Mouse (Mus musculus) midbrain, embryonic 14.5 days (tissue): ENCODE data around the gene Nrp1. TPM values are rescaled to one million over a fixed set of nuclear protein-coding genes. Genes with fewer than 3 reads are reported as not detected.

Experiments
- ATAC-seq: fragments of 200-750 bp; cut with Nextera tagmentation; 2 replicates; pipeline ENCODE4 v1.8.0; 2017; ENCODE audit warnings: moderate number of reproducible peaks, moderate library complexity; ENCODE audit not compliant: low FRiP score, low TSS enrichment
- DNase-seq: peaks from one replicate; pipeline ENCODE4 v3.0.0-alpha.2; 2015
- H3K27ac ChIP-seq: fragments of 300-500 bp; sonication (generic); replicated peaks from 2 replicates; pipeline ENCODE4 v1.5.1; 2014; ENCODE audit warnings: mild to moderate bottlenecking, low read depth, low read length, moderate library complexity
- H3K27me3 ChIP-seq: fragments of 300-500 bp; sonication (generic); 2 replicates; pipeline ENCODE4 v1.6.1; 2014; ENCODE audit warnings: low read length, control low read depth, mixed read lengths; ENCODE audit not compliant: control insufficient read depth, insufficient read depth
- H3K36me3 ChIP-seq: fragments of 300-500 bp; sonication (generic); 2 replicates; pipeline ENCODE4 v1.6.1; 2014; ENCODE audit warnings: low read length, control low read depth; ENCODE audit not compliant: control insufficient read depth, insufficient read depth
- H3K4me1 ChIP-seq: fragments of 300-500 bp; sonication (generic); 2 replicates; pipeline ENCODE4 v1.6.1; 2014; ENCODE audit warnings: mild to moderate bottlenecking, antibody characterized with exemption, low read length, control low read depth; ENCODE audit not compliant: control insufficient read depth, insufficient read depth
- H3K4me2 ChIP-seq: fragments of 300-500 bp; sonication (generic); 2 replicates; pipeline ENCODE4 v1.6.1; 2014; ENCODE audit warnings: mild to moderate bottlenecking, low read length, moderate library complexity
- H3K4me3 ChIP-seq: fragments of 300-500 bp; sonication (generic); replicated peaks from 2 replicates; pipeline ENCODE4 v1.5.1; 2014; ENCODE audit warnings: low read depth, low read length
- H3K9ac ChIP-seq: fragments of 300-500 bp; sonication (generic); replicated peaks from 2 replicates; pipeline ENCODE4 v1.6.1; 2014; ENCODE audit warnings: mild to moderate bottlenecking, low read length, moderate library complexity
- H3K9me3 ChIP-seq: fragments of 300-500 bp; sonication (generic); 2 replicates; pipeline ENCODE4 v1.6.1; 2016; ENCODE audit warnings: low read length, control low read depth, mixed read lengths; ENCODE audit not compliant: control insufficient read depth
- WGBS: fragments of 180-500 bp; shearing (Covaris S2); extraction: QIAGEN DNeasy Blood & Tissue Kit; methylation state at CpG from one replicate; pipeline ENCODE4 v1.1.7; 2014; 5-methylcytosine and 5-hydroxymethylcytosine counted together
- polyA plus RNA-seq: library from polyadenylated mRNA; unstranded; fragments of >200 nt; fragmentation: Nextera tagmentation; extraction: Ambion mirVana; gene quantifications from 2 replicates; pipeline ENCODE4 v1.2.1, GENCODE M21; 2014

Nrp1 gene
- polyA plus RNA-seq, 1 experiment from 2014 or later = 61.7 TPM

DNA sequence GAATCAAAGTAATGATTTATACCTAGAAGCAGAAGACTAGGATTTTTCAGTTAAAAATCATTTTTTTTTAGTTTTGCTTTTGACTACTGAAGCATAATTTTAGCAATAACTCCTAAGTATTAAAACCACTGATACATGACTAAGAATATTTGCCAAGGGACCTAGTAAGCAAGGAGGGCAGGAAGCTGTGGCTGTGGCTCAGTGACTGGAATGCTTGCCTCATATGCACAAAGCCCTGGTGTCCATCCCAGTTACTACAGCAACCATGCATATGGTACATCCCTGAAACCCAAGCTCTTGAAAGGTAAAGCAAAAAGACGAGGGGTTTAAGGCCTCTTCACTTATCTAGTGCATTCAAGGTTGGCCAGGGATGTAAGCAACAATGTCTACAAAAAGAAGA, 101.3 kb downstream of the Nrp1 start:
- no peak for ATAC-seq
- peaks cover 17% of the 10 kb centered on the region; the same call in 1 of the 2 replicates for H3K36me3 ChIP-seq
- no peak overlapping the region for H3K4me2 ChIP-seq
- DNase-seq = no peak
- H3K27ac ChIP-seq = no peak overlapping the region
- H3K4me1 ChIP-seq = no peaks in the 10 kb centered on the region
- no peaks in the 10 kb centered on the region for H3K9me3 ChIP-seq
- H3K9ac ChIP-seq = no peak overlapping the region
- no peaks in the 10 kb centered on the region for H3K27me3 ChIP-seq
- 59% methylated on average over 1 of the region's 1 CpGs for WGBS
- H3K4me3 ChIP-seq = no peak overlapping the region

DNA sequence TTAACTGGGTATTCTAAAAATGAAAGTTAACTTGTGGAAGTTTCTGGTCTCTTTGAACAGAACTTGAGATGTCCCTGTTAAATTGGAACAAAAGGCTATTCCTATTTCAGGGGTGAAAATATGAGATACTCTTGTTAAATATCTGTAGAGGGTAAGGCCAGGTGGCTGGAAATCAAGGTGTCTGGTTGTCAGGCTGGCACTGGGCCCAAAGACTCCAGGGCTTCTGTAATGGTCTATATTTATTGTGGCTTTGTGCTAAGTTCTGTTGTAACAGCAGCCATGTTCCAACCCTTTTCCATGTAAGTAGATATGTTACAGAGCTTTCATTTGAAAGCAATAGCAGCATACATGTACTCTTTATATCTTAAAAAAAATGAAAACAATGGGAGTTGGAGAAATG, 103.3 kb downstream of the Nrp1 start:
- Histone ChIP-seq H3K27me3 (no peaks in the 10 kb centered on the region), H3K4me2 (no peak overlapping the region), H3K4me1 (no peaks in the 10 kb centered on the region), H3K27ac (no peak overlapping the region), H3K36me3 (peaks cover 17% of the 10 kb centered on the region; the same call in 1 of the 2 replicates), H3K4me3 (no peak overlapping the region), H3K9ac (no peak overlapping the region), H3K9me3 (no peaks in the 10 kb centered on the region)
- ATAC-seq (no peak), DNase-seq (no peak)

GRCm38 (mm10) chr8:128463162-128463561, 104.8 kb downstream of the Nrp1 start:
- Histone ChIP-seq H3K9me3 (no peaks in the 10 kb centered on the region), H3K36me3 (peaks cover 17% of the 10 kb centered on the region; the same call in 1 of the 2 replicates), H3K4me1 (no peaks in the 10 kb centered on the region), H3K27me3 (no peaks in the 10 kb centered on the region), H3K4me2 (no peak overlapping the region), H3K27ac (no peak overlapping the region), H3K9ac (no peak overlapping the region), H3K4me3 (no peak overlapping the region)
- no peak for ATAC-seq
- no peak for DNase-seq

DNA sequence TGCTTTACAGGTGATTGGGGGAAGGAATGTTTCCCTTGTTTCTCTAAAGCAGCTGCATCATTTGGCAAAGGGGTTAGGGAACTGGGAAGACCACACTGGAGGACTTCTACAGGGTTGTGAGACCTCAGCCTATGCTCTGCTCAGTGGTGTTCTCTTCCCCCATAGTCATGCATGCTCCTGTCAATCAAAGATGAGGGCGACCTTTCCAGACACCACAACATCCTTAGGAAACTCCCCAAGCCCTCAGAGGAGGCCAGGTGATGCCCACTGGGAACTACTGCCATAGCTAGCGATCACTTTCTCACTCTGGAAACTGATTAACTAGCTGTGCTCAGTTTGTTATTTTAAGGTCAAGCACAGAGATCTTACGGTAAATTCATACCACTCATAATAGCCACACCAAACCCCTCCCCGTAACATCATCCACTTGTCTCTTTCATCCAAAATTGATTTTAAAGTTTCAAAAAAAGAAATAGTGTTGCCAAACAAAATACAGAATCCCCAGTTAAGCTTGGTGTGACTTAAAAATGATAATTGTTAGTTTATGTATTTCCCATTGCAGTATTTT, 105.7 kb downstream of the Nrp1 start:
- WGBS = 84% methylated on average over 4 of the region's 4 CpGs
- ATAC-seq (no peak), DNase-seq (no peak)
- no peaks in the 10 kb centered on the region for H3K9me3 ChIP-seq
- no peak overlapping the region for H3K4me2 ChIP-seq
- no peaks in the 10 kb centered on the region for H3K27me3 ChIP-seq
- H3K36me3 ChIP-seq = peaks cover 27% of the 10 kb centered on the region
- H3K9ac ChIP-seq = no peak overlapping the region
- H3K4me1 ChIP-seq = no peaks in the 10 kb centered on the region
- no peak overlapping the region for H3K27ac ChIP-seq
- no peak overlapping the region for H3K4me3 ChIP-seq

DNA sequence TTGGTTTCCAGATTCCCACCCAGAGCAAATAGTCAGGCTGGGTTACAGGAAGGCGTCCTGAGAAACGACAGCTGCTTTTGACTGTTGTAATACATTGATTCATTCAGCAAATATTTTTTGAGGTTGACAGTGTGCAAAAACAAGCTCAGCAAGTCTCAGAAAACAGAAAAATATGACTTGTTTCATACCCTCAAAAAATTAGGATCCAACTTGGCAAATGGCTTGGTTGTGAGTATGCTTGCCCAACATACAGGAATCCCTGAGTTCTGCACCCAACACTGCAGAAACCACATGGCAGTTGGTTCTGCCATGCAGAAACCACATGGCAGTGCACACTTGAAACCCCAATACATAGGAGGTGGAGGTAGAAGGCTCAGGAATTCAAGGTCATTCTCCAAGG, 107.1 kb downstream of the Nrp1 start:
- no peaks in the 10 kb centered on the region for H3K9me3 ChIP-seq
- H3K4me2 ChIP-seq = no peak overlapping the region
- ATAC-seq = no peak
- DNase-seq = no peak
- no peak overlapping the region for H3K27ac ChIP-seq
- H3K9ac ChIP-seq = no peak overlapping the region
- WGBS = 99% methylated on average over 2 of the region's 2 CpGs
- no peaks in the 10 kb centered on the region for H3K4me1 ChIP-seq
- H3K4me3 ChIP-seq = no peak overlapping the region
- H3K27me3 ChIP-seq = no peaks in the 10 kb centered on the region
- H3K36me3 ChIP-seq = peaks cover 24% of the 10 kb centered on the region

DNA sequence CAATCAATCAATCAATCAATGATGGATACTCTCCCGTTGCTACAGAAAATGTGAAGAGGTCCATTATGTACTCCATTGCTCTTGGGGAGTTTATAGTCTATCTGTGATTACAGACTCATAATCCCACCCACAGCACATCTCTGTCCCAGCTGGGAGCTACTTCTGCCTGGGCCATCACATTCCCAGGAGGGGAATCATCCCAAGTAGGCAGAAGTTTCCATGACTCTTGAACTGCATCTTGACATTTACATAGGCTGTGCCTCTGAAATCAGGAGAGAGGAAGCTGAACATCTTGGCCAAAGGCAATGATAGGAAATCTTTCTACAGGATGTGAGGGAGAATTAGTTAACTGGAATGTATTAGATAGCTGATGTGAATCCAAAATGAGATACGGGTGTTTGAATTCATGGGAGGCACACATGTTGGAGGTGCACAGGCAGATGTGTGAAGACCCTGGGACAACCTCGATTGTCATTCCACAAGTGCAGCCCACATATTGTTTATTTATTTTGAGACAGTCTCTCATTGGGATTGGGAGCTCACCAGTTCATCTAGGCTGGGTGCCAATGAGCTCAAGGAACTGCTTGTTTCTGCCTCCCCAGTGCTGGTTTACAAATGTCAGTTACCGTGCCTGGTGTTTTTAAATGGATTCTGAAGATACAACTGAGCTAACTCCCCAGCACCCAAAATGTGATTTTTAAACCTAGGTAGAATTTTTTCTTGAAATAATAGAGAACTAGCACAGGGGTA, 108.5 kb downstream of the Nrp1 start:
- ATAC-seq (no peak), DNase-seq (no peak)
- Histone ChIP-seq H3K4me2 (no peak overlapping the region), H3K36me3 (peaks cover 16% of the 10 kb centered on the region), H3K4me1 (no peaks in the 10 kb centered on the region), H3K27me3 (no peaks in the 10 kb centered on the region), H3K27ac (no peak overlapping the region), H3K9ac (no peak overlapping the region), H3K9me3 (no peaks in the 10 kb centered on the region), H3K4me3 (no peak overlapping the region)
- 84% methylated on average over 4 of the region's 4 CpGs for WGBS

GRCm38 (mm10) chr8:128470097-128470496, 111.7 kb downstream of the Nrp1 start:
- DNase-seq (no peak), ATAC-seq (no peak)
- Histone ChIP-seq H3K36me3 (peaks cover 16% of the 10 kb centered on the region), H3K4me1 (no peaks in the 10 kb centered on the region), H3K27ac (no peak overlapping the region), H3K27me3 (no peaks in the 10 kb centered on the region), H3K9me3 (no peaks in the 10 kb centered on the region), H3K4me3 (no peak overlapping the region), H3K9ac (no peak overlapping the region), H3K4me2 (no peak overlapping the region)
- 70% methylated on average over 2 of the region's 2 CpGs for WGBS

- no peaks in the 10 kb centered on the region for H3K4me1 ChIP-seq
- no peak overlapping the region for H3K4me2 ChIP-seq
- H3K27ac ChIP-seq = no peak overlapping the region
- no peaks in the 10 kb centered on the region for H3K27me3 ChIP-seq
- ATAC-seq (no peak), DNase-seq (no peak)
- H3K9ac ChIP-seq = no peak overlapping the region
- H3K4me3 ChIP-seq = no peak overlapping the region
- 91% methylated on average over 2 of the region's 2 CpGs for WGBS
- H3K36me3 ChIP-seq = peaks cover 19% of the 10 kb centered on the region
- no peaks in the 10 kb centered on the region for H3K9me3 ChIP-seq
These were observed 112.8 kb downstream of the Nrp1 start for GRCm38 (mm10) chr8:128471186-128471585.

DNA sequence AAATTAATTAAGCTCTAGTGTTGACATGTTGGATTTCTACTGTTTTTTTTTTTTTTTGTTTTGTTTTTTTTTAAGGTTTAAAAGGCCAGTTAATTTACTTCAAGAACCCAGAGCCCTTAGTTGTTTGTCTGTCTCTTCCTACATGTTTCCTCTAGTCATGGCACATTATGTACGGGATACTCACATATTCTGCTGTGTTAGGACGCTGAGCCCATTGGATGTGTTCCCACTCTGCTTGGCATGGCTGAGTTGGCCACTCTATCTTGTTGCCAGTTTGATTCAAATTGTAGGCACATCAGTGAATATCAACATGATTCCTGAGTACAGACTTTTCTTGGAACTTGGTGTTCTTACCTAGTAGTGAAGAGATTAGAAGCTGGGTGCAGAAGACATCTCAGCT, 114.5 kb downstream of the Nrp1 start:
- no peaks in the 10 kb centered on the region for H3K27me3 ChIP-seq
- ATAC-seq (no peak), DNase-seq (no peak)
- H3K4me1 ChIP-seq = no peaks in the 10 kb centered on the region
- no peak overlapping the region for H3K9ac ChIP-seq
- H3K4me2 ChIP-seq = no peak overlapping the region
- no peak overlapping the region for H3K4me3 ChIP-seq
- no peaks in the 10 kb centered on the region for H3K9me3 ChIP-seq
- peaks cover 32% of the 10 kb centered on the region for H3K36me3 ChIP-seq
- 91% methylated on average over 2 of the region's 2 CpGs for WGBS
- H3K27ac ChIP-seq = no peak overlapping the region
